Mouse (Mus musculus) liver, adult 2 months (tissue): Measurements from ENCODE around the gene Abr. TPM values are rescaled to one million over a fixed set of nuclear protein-coding genes. Genes with fewer than 3 reads are reported as not detected.

Experiments
- DNase-seq: peaks from one replicate; pipeline ENCODE4 v3.0.0-alpha.2; 2011; ENCODE audit warnings: low read depth, low spot score; ENCODE audit errors: extremely low read depth
- H3K27ac ChIP-seq: fragments of 200-500 bp; replicated peaks from 2 replicates; pipeline ENCODE4 v1.5.1; 2012; ENCODE audit warnings: low read depth, mild to moderate bottlenecking, control low read depth, inconsistent platforms, low read length; ENCODE audit not compliant: insufficient read depth
- H3K27me3 ChIP-seq: fragments of 200-500 bp; 2 replicates; pipeline ENCODE4 v1.6.1; 2012; ENCODE audit warnings: mild to moderate bottlenecking, moderate library complexity, low read length, inconsistent platforms; ENCODE audit not compliant: control insufficient read depth, insufficient read depth
- H3K36me3 ChIP-seq: fragments of 200-500 bp; 2 replicates; pipeline ENCODE4 v1.6.1; 2012; ENCODE audit warnings: low read length, inconsistent platforms; ENCODE audit not compliant: control insufficient read depth, insufficient read depth
- H3K4me1 ChIP-seq: fragments of 200-500 bp; 2 replicates; pipeline ENCODE4 v1.6.1; 2011; ENCODE audit warnings: low read length; ENCODE audit not compliant: control insufficient read depth, insufficient read depth
- H3K4me3 ChIP-seq: fragments of 200-500 bp; 2 replicates; pipeline ENCODE4 v1.5.1; 2011; ENCODE audit warnings: low read depth, mild to moderate bottlenecking, control low read depth, low read length, moderate library complexity; ENCODE audit not compliant: insufficient read depth
- H3K79me2 ChIP-seq: fragments of 200-500 bp; 2 replicates; pipeline ENCODE4 v1.6.1; 2012; ENCODE audit warnings: inconsistent platforms, mild to moderate bottlenecking, low read length, moderate library complexity; ENCODE audit not compliant: control insufficient read depth, insufficient read depth
- H3K9ac ChIP-seq: fragments of 200-500 bp; 2 replicates; pipeline ENCODE4 v1.6.1; 2012; ENCODE audit warnings: low read depth, mild to moderate bottlenecking, control low read depth, inconsistent platforms, low read length
- CTCF ChIP-seq: fragments of 200-500 bp; IDR thresholded peaks from 2 replicates; pipeline ENCODE4 v1.5.1; 2011; ENCODE audit warnings: low read depth, low read length, control low read depth
- POLR2A ChIP-seq: fragments of 200-500 bp; IDR thresholded peaks from 2 replicates; pipeline ENCODE4 v1.6.1; 2011; ENCODE audit warnings: low read length, control low read depth; ENCODE audit not compliant: insufficient read depth; ENCODE audit errors: extremely low read depth
- WGBS: fragments of 180-500 bp; shearing (Covaris S2); methylation state at CpG from one replicate; pipeline ENCODE4 v1.1.7; 2018; 5-methylcytosine and 5-hydroxymethylcytosine counted together
- polyA plus RNA-seq: library from polyadenylated mRNA; depleted of rRNA; stranded (reverse); fragments of >200 nt; gene quantifications from 2 replicates; pipeline ENCODE4 v1.2.3, GENCODE M21; 2012
- total RNA-seq: library from RNA; depleted of rRNA; stranded (reverse); fragments of >200 nt; gene quantifications from 2 replicates; pipeline ENCODE4 v1.2.3, GENCODE M21; 2014

Abr gene
- total and polyA plus RNA-seq, 2 experiments: 3.3 to 3.9 TPM

DNA sequence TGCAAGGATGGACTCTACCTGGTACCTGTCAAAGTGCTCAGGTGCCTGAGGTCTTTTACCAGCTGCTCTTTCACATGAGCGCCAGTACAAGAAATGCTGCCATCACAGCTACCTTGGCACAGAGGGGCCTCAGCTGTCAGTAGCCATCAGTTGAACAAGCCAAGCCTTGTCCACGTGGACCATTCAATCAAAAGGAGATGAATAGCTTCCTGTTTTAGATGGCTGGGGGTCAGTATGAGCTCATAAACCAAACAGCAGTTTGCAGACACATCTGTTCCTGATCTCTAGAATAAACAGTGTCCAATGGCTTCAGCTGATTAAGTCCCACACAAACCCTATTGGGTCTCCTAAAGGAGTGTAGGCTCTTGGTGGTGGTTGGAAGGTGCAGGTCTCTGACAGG lies 206.1 kb downstream of the Abr start:
- H3K79me2 ChIP-seq: no peaks in the 10 kb centered on the region
- no peaks in the 10 kb centered on the region for H3K27me3 ChIP-seq
- DNase-seq: no peak
- no peaks in the 10 kb centered on the region for H3K4me1 ChIP-seq
- no peak overlapping the region for H3K4me3 ChIP-seq
- no peak for TF ChIP-seq POLR2A
- no peak for TF ChIP-seq CTCF
- no peak overlapping the region for H3K9ac ChIP-seq
- peaks cover 19% of the 10 kb centered on the region; the same call in 1 of the 2 replicates for H3K36me3 ChIP-seq
- WGBS: 82% methylated on average over 2 of the region's 2 CpGs
- H3K27ac ChIP-seq: no peak overlapping the region

DNA sequence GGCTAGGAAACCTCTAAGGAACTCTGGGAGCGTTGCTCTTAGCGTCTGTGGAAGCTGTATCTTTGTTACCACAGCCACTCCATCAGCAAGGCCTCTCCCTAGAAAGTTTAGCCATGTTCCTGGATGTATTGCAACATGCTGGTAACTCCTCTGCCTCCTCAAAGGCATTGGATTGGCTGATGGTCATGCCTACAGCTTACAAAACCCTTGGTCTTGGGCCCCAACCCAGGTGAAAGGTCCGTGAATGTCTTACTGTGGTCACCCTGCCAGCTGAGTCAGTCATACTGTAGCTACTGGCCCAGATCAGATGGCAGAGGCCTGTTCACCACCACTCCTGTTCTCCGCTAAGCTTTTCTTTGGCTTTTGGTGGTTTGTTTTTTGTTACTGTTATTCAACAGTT lies 207.1 kb downstream of the Abr start:
- Histone ChIP-seq H3K27me3 (no peaks in the 10 kb centered on the region), H3K36me3 (peaks cover 19% of the 10 kb centered on the region; the same call in 1 of the 2 replicates), H3K4me3 (no peak overlapping the region), H3K79me2 (no peaks in the 10 kb centered on the region), H3K27ac (no peak overlapping the region), H3K4me1 (no peaks in the 10 kb centered on the region), H3K9ac (no peak overlapping the region)
- TF ChIP-seq CTCF: no peak
- TF ChIP-seq POLR2A: no peak
- WGBS: 69% methylated on average over 4 of the region's 4 CpGs
- peak; percentile 64 for DNase-seq

DNA sequence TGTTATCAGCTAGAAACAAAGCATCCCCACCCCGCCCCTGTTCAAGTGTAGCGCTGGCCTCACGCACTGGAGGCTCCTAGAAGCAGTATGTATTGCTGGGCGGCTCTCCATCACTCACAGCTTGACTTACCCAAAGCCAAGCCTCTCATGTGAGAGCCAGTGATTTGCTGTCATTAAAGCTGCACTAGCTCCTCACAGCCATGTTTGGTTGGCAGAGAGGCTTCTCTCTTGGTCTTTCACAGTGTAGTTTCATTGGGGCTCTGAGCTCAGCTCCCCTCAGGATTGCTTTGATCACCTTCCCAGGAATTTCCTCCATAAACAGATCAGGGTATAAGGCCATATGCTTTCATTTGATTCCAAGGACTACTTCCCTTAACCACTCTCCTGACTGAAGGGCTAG lies 208.9 kb downstream of the Abr start:
- Histone ChIP-seq H3K79me2 (no peaks in the 10 kb centered on the region), H3K27ac (no peak overlapping the region), H3K9ac (no peak overlapping the region), H3K36me3 (peaks cover 19% of the 10 kb centered on the region; the same call in 1 of the 2 replicates), H3K4me3 (no peak overlapping the region), H3K27me3 (no peaks in the 10 kb centered on the region), H3K4me1 (no peaks in the 10 kb centered on the region)
- no peak for DNase-seq
- WGBS: 92% methylated on average over 4 of the region's 4 CpGs
- no peak for TF ChIP-seq CTCF
- TF ChIP-seq POLR2A: no peak

DNA sequence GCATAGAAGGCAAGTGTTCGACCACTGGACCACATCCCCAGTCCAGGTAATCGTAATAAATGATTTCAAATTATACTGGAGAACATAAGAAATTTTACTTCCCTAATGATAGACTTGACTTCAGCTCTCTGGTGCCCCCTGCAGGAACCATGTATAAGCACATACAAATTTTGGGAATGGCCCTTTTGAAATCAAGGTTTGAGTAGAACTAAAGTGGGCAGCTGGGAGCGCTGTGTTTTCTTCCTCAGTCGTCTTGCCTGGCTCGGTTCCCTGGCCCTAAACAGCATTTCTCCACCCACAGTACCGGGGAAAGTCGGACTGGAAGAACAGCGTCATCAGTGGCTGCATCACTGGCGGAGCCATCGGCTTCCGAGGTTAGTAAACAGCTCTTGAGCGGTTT lies 211.3 kb downstream of the Abr start:
- WGBS: 66% methylated on average over 12 of the region's 12 CpGs
- Histone ChIP-seq H3K36me3 (peaks cover 12% of the 10 kb centered on the region; the same call in 1 of the 2 replicates), H3K9ac (no peak overlapping the region), H3K27ac (no peak overlapping the region), H3K79me2 (peaks cover 3% of the 10 kb centered on the region; the same call in 1 of the 2 replicates), H3K4me3 (no peak overlapping the region), H3K4me1 (no peaks in the 10 kb centered on the region), H3K27me3 (no peaks in the 10 kb centered on the region)
- TF ChIP-seq POLR2A (no peak), CTCF (peak; percentile 65)
- DNase-seq: peak; percentile 40

DNA sequence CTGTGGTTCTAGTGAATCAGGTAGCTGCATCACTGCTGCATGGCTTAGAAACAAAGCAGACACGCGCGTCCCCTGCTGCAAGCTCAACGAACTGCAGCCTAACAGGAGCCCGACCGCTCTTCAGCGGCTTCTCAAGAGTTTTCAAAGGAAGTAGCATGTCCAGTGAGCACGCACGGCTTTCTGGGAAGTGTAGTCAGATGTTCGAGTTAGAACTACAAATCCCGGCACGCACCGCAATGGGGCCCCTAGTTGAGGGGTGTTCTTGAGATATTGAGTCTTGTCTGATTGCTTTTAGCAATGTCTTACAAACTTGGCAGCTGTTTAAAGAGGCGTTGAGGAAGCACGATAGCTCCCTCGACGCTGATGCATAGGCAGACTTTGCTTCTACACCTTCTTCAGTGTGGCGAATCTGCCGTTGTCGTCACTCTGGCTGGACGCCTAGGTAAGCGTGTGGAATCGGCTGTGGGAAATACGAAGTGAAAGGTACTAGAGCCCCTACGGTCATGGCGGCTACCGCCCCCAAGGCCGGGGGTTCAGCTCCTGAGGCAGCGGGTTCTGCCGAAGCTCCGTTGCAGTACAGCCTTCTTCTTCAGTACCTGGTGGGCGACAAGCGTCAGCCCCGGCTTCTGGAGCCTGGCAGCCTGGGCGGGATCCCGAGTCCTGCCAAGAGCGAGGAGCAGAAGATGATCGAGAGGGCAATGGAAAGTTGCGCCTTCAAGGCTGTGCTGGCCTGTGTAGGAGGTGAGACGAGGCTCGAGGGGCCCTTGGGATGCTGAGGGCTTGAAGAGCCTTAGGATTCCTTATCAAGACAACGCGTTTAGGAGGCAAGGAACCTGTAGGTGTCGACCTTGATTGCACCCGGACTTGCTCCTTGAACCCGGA lies 215.2 kb downstream of the Abr start, which contains the start of gene Timm22:
Gene Timm22, plus strand, starts transcription at position 251 of the 882 bp plus-strand sequence.
- H3K79me2 ChIP-seq: peaks cover 3% of the 10 kb centered on the region; the same call in 1 of the 2 replicates
- no peaks in the 10 kb centered on the region for H3K27me3 ChIP-seq
- H3K9ac ChIP-seq: peak within 1 kb of the TSS; percentile 66
- TF ChIP-seq POLR2A: 0 out of 2 replicates have a peak, but pooled peaks have one; percentile 36
- TF ChIP-seq CTCF: peak; percentile 99
- peak within 1 kb of the TSS; percentile 88 for H3K4me3 ChIP-seq
- H3K36me3 ChIP-seq: no peaks in the 10 kb centered on the region
- peak within 1 kb of the TSS; percentile 65 for H3K27ac ChIP-seq
- under 1% methylated on average over 46 of the region's 46 CpGs for WGBS
- peak; percentile 96 for DNase-seq
- no peaks in the 10 kb centered on the region for H3K4me1 ChIP-seq
